Mouse (Mus musculus) testis, adult 2 months (tissue): ENCODE results near the gene Leo1. TPM values are rescaled to one million over a fixed set of nuclear protein-coding genes. Genes with fewer than 3 reads are reported as not detected.

ENCODE experiments used
- H3K27ac ChIP-seq: fragments of 200-500 bp; 2 replicates; pipeline ENCODE4 v1.5.1; 2012; ENCODE audit warnings: low read depth, low read length; ENCODE audit not compliant: control insufficient read depth, insufficient read depth
- H3K27me3 ChIP-seq: fragments of 200-500 bp; 2 replicates; pipeline ENCODE4 v1.6.1; 2012; ENCODE audit warnings: mild to moderate bottlenecking, low read length, moderate library complexity; ENCODE audit not compliant: control insufficient read depth, insufficient read depth
- H3K36me3 ChIP-seq: fragments of 200-500 bp; 2 replicates; pipeline ENCODE4 v1.6.1; 2012; ENCODE audit warnings: mild to moderate bottlenecking, low read length; ENCODE audit not compliant: control insufficient read depth, insufficient read depth
- H3K4me1 ChIP-seq: fragments of 200-500 bp; 2 replicates; pipeline ENCODE4 v1.6.1; 2012; ENCODE audit warnings: low read length; ENCODE audit not compliant: control insufficient read depth, insufficient read depth
- H3K4me3 ChIP-seq: fragments of 200-500 bp; 2 replicates; pipeline ENCODE4 v1.5.1; 2012; ENCODE audit warnings: low read depth, mild to moderate bottlenecking, low read length, moderate library complexity, mixed read lengths; ENCODE audit not compliant: control insufficient read depth
- CTCF ChIP-seq: fragments of 200-500 bp; IDR thresholded peaks from 2 replicates; pipeline ENCODE4 v1.5.1; 2012; ENCODE audit warnings: low read depth, mild to moderate bottlenecking, inconsistent platforms, low read length, moderate library complexity; ENCODE audit not compliant: control insufficient read depth, insufficient read depth, insufficient replicate concordance
- POLR2A ChIP-seq: fragments of 200-500 bp; IDR thresholded peaks from 2 replicates; pipeline ENCODE4 v1.6.1; 2012; ENCODE audit warnings: low read depth, mild to moderate bottlenecking, inconsistent platforms, low read length, moderate library complexity; ENCODE audit not compliant: control insufficient read depth
- polyA plus RNA-seq: library from polyadenylated mRNA; depleted of rRNA; stranded (reverse); fragments of >200 nt; gene quantifications from 2 replicates; pipeline ENCODE4 v1.2.3, GENCODE M21; 2012

Gene Leo1
- polyA plus RNA-seq, 1 experiment: 13.6 TPM

- H3K4me3 ChIP-seq: no peak overlapping the region
- no peak overlapping the region for H3K27ac ChIP-seq
- no peak for TF ChIP-seq CTCF
- TF ChIP-seq POLR2A: no peak
- no peaks in the 10 kb centered on the region for H3K4me1 ChIP-seq
- H3K36me3 ChIP-seq: no peaks in the 10 kb centered on the region
- H3K27me3 ChIP-seq: no peaks in the 10 kb centered on the region
Measured at GRCm38 (mm10) chr9:75429040-75429439, 12.3 kb upstream of the Leo1 start.

- Histone ChIP-seq H3K27me3 (no peaks in the 10 kb centered on the region), H3K4me1 (peaks cover 2% of the 10 kb centered on the region; the same call in 1 of the 2 replicates), H3K4me3 (no peak overlapping the region), H3K27ac (no peak overlapping the region), H3K36me3 (no peaks in the 10 kb centered on the region)
- TF ChIP-seq CTCF (no peak), POLR2A (no peak)
Measured at GRCm38 (mm10) chr9:75429657-75430056, 11.7 kb upstream of the Leo1 start.

GRCm38 (mm10) chr9:75430822-75431621, 10.3 kb upstream of the Leo1 start:
- Histone ChIP-seq H3K27me3 (no peaks in the 10 kb centered on the region), H3K4me3 (no peak overlapping the region), H3K36me3 (no peaks in the 10 kb centered on the region), H3K4me1 (peaks cover 6% of the 10 kb centered on the region), H3K27ac (no peak overlapping the region)
- TF ChIP-seq CTCF: no peak
- no peak for TF ChIP-seq POLR2A

- H3K27ac ChIP-seq: no peak overlapping the region
- TF ChIP-seq POLR2A (no peak), CTCF (no peak)
Measured at GRCm38 (mm10) chr9:75432694-75433093, 8.6 kb upstream of the Leo1 start.

GRCm38 (mm10) chr9:75434172-75434793, 7.0 kb upstream of the Leo1 start:
- Histone ChIP-seq H3K4me1 (peaks cover 6% of the 10 kb centered on the region), H3K36me3 (no peaks in the 10 kb centered on the region), H3K27me3 (no peaks in the 10 kb centered on the region), H3K4me3 (peak overlapping the region; percentile 20), H3K27ac (no peak overlapping the region; the same call in 1 of the 2 replicates)
- TF ChIP-seq POLR2A: no peak
- TF ChIP-seq CTCF: no peak

More at GRCm38 (mm10) chr9:75432694-75433093, 8.6 kb upstream of the Leo1 start:
- H3K36me3 ChIP-seq: no peaks in the 10 kb centered on the region
- H3K4me1 ChIP-seq: peaks cover 6% of the 10 kb centered on the region
- no peak overlapping the region for H3K4me3 ChIP-seq
- no peaks in the 10 kb centered on the region for H3K27me3 ChIP-seq

GRCm38 (mm10) chr9:75434872-75435271, 6.5 kb upstream of the Leo1 start:
- Histone ChIP-seq H3K36me3 (no peaks in the 10 kb centered on the region), H3K4me1 (peaks cover 6% of the 10 kb centered on the region), H3K27me3 (no peaks in the 10 kb centered on the region), H3K4me3 (peak overlapping the region; percentile 77), H3K27ac (peak overlapping the region; percentile 72; the same call in 1 of the 2 replicates)
- TF ChIP-seq POLR2A (no peak), CTCF (no peak)

- Histone ChIP-seq H3K4me1 (peaks cover 6% of the 10 kb centered on the region), H3K36me3 (no peaks in the 10 kb centered on the region), H3K27ac (peak overlapping the region; percentile 72), H3K4me3 (peak overlapping the region; percentile 77), H3K27me3 (no peaks in the 10 kb centered on the region)
- 0 out of 2 replicates have a peak, but pooled peaks have one; percentile 31 for TF ChIP-seq POLR2A
- no peak for TF ChIP-seq CTCF
Measured at GRCm38 (mm10) chr9:75435291-75435690, 6.0 kb upstream of the Leo1 start.

GRCm38 (mm10) chr9:75435918-75436317, 5.4 kb upstream of the Leo1 start:
- TF ChIP-seq CTCF: no peak
- Histone ChIP-seq H3K4me3 (peak overlapping the region; percentile 77), H3K27ac (peak overlapping the region; percentile 72), H3K4me1 (peaks cover 6% of the 10 kb centered on the region), H3K27me3 (no peaks in the 10 kb centered on the region), H3K36me3 (no peaks in the 10 kb centered on the region)
